Mouse (Mus musculus) E14TG2a.4 (cell line): ENCODE results near the gene Ypel2.
A peak's percentile ranks its signal among the peaks of the same experiment; 100 is the strongest.

ENCODE experiments used
- H3K27me3 ChIP-seq: 2 replicates; pipeline ENCODE4 v1.6.1; 2014; ENCODE audit warnings: low read length, control low read depth; ENCODE audit not compliant: insufficient read depth
- H3K36me3 ChIP-seq: 2 replicates; pipeline ENCODE4 v1.6.1; 2014; ENCODE audit warnings: low read length, control low read depth; ENCODE audit not compliant: insufficient read depth
- H3K4me1 ChIP-seq: replicated peaks from 2 replicates; pipeline ENCODE4 v1.6.1; 2014; ENCODE audit warnings: low read depth, low read length, control low read depth
- H3K4me3 ChIP-seq: replicated peaks from 2 replicates; pipeline ENCODE4 v1.5.1; 2014; ENCODE audit warnings: mild to moderate bottlenecking, low read length
- H3K9me3 ChIP-seq: 2 replicates; pipeline ENCODE4 v1.6.1; 2014; ENCODE audit warnings: low read length, control low read depth
- CTCF ChIP-seq: conservative IDR thresholded peaks from 2 replicates; pipeline ENCODE4 v1.5.1; 2014; ENCODE audit warnings: low read length
- NANOG ChIP-seq: IDR thresholded peaks from 2 replicates; pipeline ENCODE4 v1.6.1; 2014; ENCODE audit warnings: borderline replicate concordance, low read length, mixed read lengths
- POU5F1 ChIP-seq: IDR thresholded peaks from 2 replicates; pipeline ENCODE4 v1.6.1; 2014; ENCODE audit warnings: low read length, borderline replicate concordance

The Ypel2 gene

GRCm38 (mm10) chr11:86974401-86974800, 19.1 kb downstream of the Ypel2 start:
- Histone ChIP-seq H3K4me3 (0 out of 2 replicates have a peak overlapping the region, but pooled peaks have one; percentile 30), H3K36me3 (peaks cover 20% of the 10 kb centered on the region), H3K4me1 (peaks cover 64% of the 10 kb centered on the region), H3K27me3 (no peaks in the 10 kb centered on the region), H3K9me3 (no peaks in the 10 kb centered on the region)
- TF ChIP-seq NANOG (no peak), POU5F1 (no peak), CTCF (no peak)

GRCm38 (mm10) chr11:86973255-86973654, 20.3 kb downstream of the Ypel2 start:
- peaks cover 75% of the 10 kb centered on the region for H3K4me1 ChIP-seq
- H3K27me3 ChIP-seq, result no peaks in the 10 kb centered on the region
- peak overlapping the region; percentile 30 for H3K4me3 ChIP-seq
- TF ChIP-seq POU5F1 (no peak), NANOG (no peak), CTCF (no peak)
- H3K9me3 ChIP-seq, result no peaks in the 10 kb centered on the region
- peaks cover 20% of the 10 kb centered on the region for H3K36me3 ChIP-seq

GRCm38 (mm10) chr11:86971057-86971753, 22.3 kb downstream of the Ypel2 start:
- Histone ChIP-seq H3K4me1 (peaks cover 86% of the 10 kb centered on the region), H3K9me3 (no peaks in the 10 kb centered on the region), H3K4me3 (no peak overlapping the region), H3K36me3 (peaks cover 16% of the 10 kb centered on the region), H3K27me3 (no peaks in the 10 kb centered on the region)
- TF ChIP-seq CTCF (no peak), POU5F1 (no peak), NANOG (no peak)

GRCm38 (mm10) chr11:86969041-86969821, 24.3 kb downstream of the Ypel2 start:
- H3K4me1 ChIP-seq, result peaks cover 78% of the 10 kb centered on the region
- H3K36me3 ChIP-seq, result peaks cover 16% of the 10 kb centered on the region
- TF ChIP-seq CTCF, result no peak
- no peak for TF ChIP-seq POU5F1
- peak; percentile 55; the same call in 1 of the 2 replicates for TF ChIP-seq NANOG
- no peaks in the 10 kb centered on the region for H3K9me3 ChIP-seq
- peak overlapping the region; percentile 39 for H3K4me3 ChIP-seq
- H3K27me3 ChIP-seq, result no peaks in the 10 kb centered on the region

GRCm38 (mm10) chr11:86967506-86967905, 26.0 kb downstream of the Ypel2 start:
- no peaks in the 10 kb centered on the region for H3K9me3 ChIP-seq
- TF ChIP-seq NANOG, result no peak
- TF ChIP-seq CTCF, result no peak
- TF ChIP-seq POU5F1, result no peak
- no peaks in the 10 kb centered on the region for H3K27me3 ChIP-seq
- peaks cover 70% of the 10 kb centered on the region for H3K4me1 ChIP-seq
- H3K36me3 ChIP-seq, result peaks cover 12% of the 10 kb centered on the region
- no peak overlapping the region for H3K4me3 ChIP-seq

- TF ChIP-seq CTCF (no peak), POU5F1 (no peak), NANOG (no peak)
- Histone ChIP-seq H3K4me1 (peaks cover 65% of the 10 kb centered on the region), H3K27me3 (no peaks in the 10 kb centered on the region), H3K4me3 (no peak overlapping the region), H3K9me3 (no peaks in the 10 kb centered on the region), H3K36me3 (peaks cover 11% of the 10 kb centered on the region)
These were observed 26.8 kb downstream of the Ypel2 start for GRCm38 (mm10) chr11:86966696-86967095.

GRCm38 (mm10) chr11:86965079-86965478, 28.4 kb downstream of the Ypel2 start:
- Histone ChIP-seq H3K27me3 (no peaks in the 10 kb centered on the region), H3K4me1 (peaks cover 53% of the 10 kb centered on the region), H3K36me3 (peaks cover 5% of the 10 kb centered on the region), H3K9me3 (no peaks in the 10 kb centered on the region), H3K4me3 (no peak overlapping the region)
- TF ChIP-seq POU5F1, result no peak
- TF ChIP-seq NANOG, result no peak
- no peak for TF ChIP-seq CTCF

- no peak for TF ChIP-seq NANOG
- no peak for TF ChIP-seq CTCF
- no peak for TF ChIP-seq POU5F1
- Histone ChIP-seq H3K27me3 (no peaks in the 10 kb centered on the region), H3K4me3 (no peak overlapping the region), H3K9me3 (no peaks in the 10 kb centered on the region), H3K4me1 (peaks cover 43% of the 10 kb centered on the region), H3K36me3 (peaks cover 5% of the 10 kb centered on the region; the same call in 1 of the 2 replicates)
These were observed 29.8 kb downstream of the Ypel2 start for GRCm38 (mm10) chr11:86963698-86964097.
